9 mouse cellular contexts compared by ENCODE assay signal in genomic region chr5:123618558-123618957, GRCm38 (mm10). TPM values are rescaled to one million over a fixed set of nuclear protein-coding genes. Genes with fewer than 3 reads are reported as not detected.
A peak's percentile ranks its signal among the peaks of the same experiment; 100 is the strongest.
DNase-seq lines count a peak whose midpoint lies in the region; ATAC-seq and TF ChIP-seq lines count a peak whose summit lies in the region.
"Had no signal": no experiment of that assay in that cellular context is flagged by ENCODE, and none has a peak within 500 bp of the region (broad histone marks: within the 10 kb centered on the region; RNA-seq: fewer than 3 reads in every experiment).

No protein-coding gene starts in this region.

- no peak for ATAC-seq in heart, postnatal 0 days (ENCODE audit: insufficient read depth, low read depth)
- ATAC-seq in heart, embryonic 11.5 days (replicated peaks; ENCODE audit: insufficient number of reproducible peaks, low FRiP score, low TSS enrichment) = no peak
- no peak for ATAC-seq in midbrain, postnatal 0 days (ENCODE audit: low FRiP score)
- ATAC-seq in midbrain, embryonic 15.5 days (replicated peaks) = no peak

- H3K4me2 ChIP-seq in heart, postnatal 0 days (ENCODE audit: low read depth, low read length) = no peak overlapping the region
- no peak overlapping the region for H3K4me2 ChIP-seq in heart, embryonic 11.5 days
- H3K4me2 ChIP-seq in midbrain, postnatal 0 days (ENCODE audit: low read depth, low read length, poor library complexity, severe bottlenecking) = no peak overlapping the region
- no peak overlapping the region for H3K4me2 ChIP-seq in midbrain, embryonic 15.5 days
- H3K4me2 ChIP-seq: midbrain, embryonic 12.5 days had no signal

- H3K4me3 ChIP-seq in heart, postnatal 0 days (ENCODE audit: low read depth, low read length) = no peak overlapping the region
- H3K4me3 ChIP-seq in heart, embryonic 11.5 days (ENCODE audit: low read depth, low read length) = no peak overlapping the region
- H3K4me3 ChIP-seq in midbrain, postnatal 0 days (ENCODE audit: low read depth, low read length) = no peak overlapping the region
- no peak overlapping the region for H3K4me3 ChIP-seq in midbrain, embryonic 15.5 days
- H3K4me3 ChIP-seq: midbrain, embryonic 12.5 days had no signal

- TF ChIP-seq EP300 in heart, postnatal 0 days (IDR thresholded peaks at IDR 0.05; ENCODE audit: low read depth) = no peak

- no peaks in the 10 kb centered on the region for H3K4me1 ChIP-seq in heart, postnatal 0 days (ENCODE audit: control insufficient read depth, insufficient read depth)
- no peaks in the 10 kb centered on the region for H3K4me1 ChIP-seq in heart, embryonic 11.5 days (ENCODE audit: control insufficient read depth, insufficient read depth, low read length)
- H3K4me1 ChIP-seq in midbrain, postnatal 0 days (ENCODE audit: insufficient read depth, low read length) = no peaks in the 10 kb centered on the region
- H3K4me1 ChIP-seq in midbrain, embryonic 15.5 days = no peaks in the 10 kb centered on the region
- H3K4me1 ChIP-seq: midbrain, embryonic 12.5 days had no signal

- no peak overlapping the region for H3K9ac ChIP-seq in heart, postnatal 0 days (replicated peaks; ENCODE audit: low read depth, low read length)
- H3K9ac ChIP-seq in heart, embryonic 11.5 days (ENCODE audit: low read depth, low read length) = no peak overlapping the region
- no peak overlapping the region for H3K9ac ChIP-seq in midbrain, postnatal 0 days (replicated peaks; ENCODE audit: low read length, poor library complexity, severe bottlenecking)
- no peak overlapping the region for H3K9ac ChIP-seq in midbrain, embryonic 15.5 days
- H3K9ac ChIP-seq: midbrain, embryonic 12.5 days had no signal

- H3K9me3 ChIP-seq in heart, postnatal 0 days (replicated peaks; ENCODE audit: control insufficient read depth, low read length) = no peaks in the 10 kb centered on the region
- H3K9me3 ChIP-seq in heart, embryonic 11.5 days (replicated peaks; ENCODE audit: control insufficient read depth, low read length) = no peaks in the 10 kb centered on the region
- no peaks in the 10 kb centered on the region for H3K9me3 ChIP-seq in midbrain, postnatal 0 days (ENCODE audit: low read length)
- no peaks in the 10 kb centered on the region for H3K9me3 ChIP-seq in midbrain, embryonic 15.5 days
- H3K9me3 ChIP-seq: midbrain, embryonic 12.5 days had no signal

- 69% methylated on average over 2 of the region's 2 CpGs for WGBS in heart, postnatal 0 days
- 70% methylated on average over 2 of the region's 2 CpGs for WGBS in heart, embryonic 11.5 days (ENCODE audit: insufficient replicate concordance)
- 80% methylated on average over 2 of the region's 2 CpGs for WGBS in midbrain, postnatal 0 days
- 69% methylated on average over 2 of the region's 2 CpGs for whole genome bisulfite sequencing in midbrain, embryonic 15.5 days

- DNase-seq in heart, postnatal 0 days (ENCODE audit: low spot score) = no peak
- DNase-seq in midbrain, postnatal 0 days (ENCODE audit: low spot score) = peak; percentile 8
- peak; percentile 49 for DNase-seq in c-Kit-positive CD71-positive TER-119-positive erythroid progenitor cells, embryonic 14.5 days (ENCODE audit: low spot score)
- DNase-seq in splenic B cell, adult 2 months (ENCODE audit: low read depth, low spot score) = peak; percentile 64
- DNase-seq in urinary bladder, adult 18-20 months (ENCODE audit: low spot score in 2 of 2) = no peak
- no peak for DNase-seq in ovary, postnatal 10 days (ENCODE audit: low spot score)

- TF ChIP-seq CTCF in heart, postnatal 0 days (IDR thresholded peaks at IDR 0.05; ENCODE audit: low read depth) = peak; percentile 33
- TF ChIP-seq CTCF in midbrain, postnatal 0 days (IDR thresholded peaks at IDR 0.05) = peak; percentile 60

- peaks cover 81% of the 10 kb centered on the region for H3K36me3 ChIP-seq in heart, postnatal 0 days (replicated peaks; ENCODE audit: control insufficient read depth, insufficient read depth, low read length)
- peaks cover 31% of the 10 kb centered on the region for H3K36me3 ChIP-seq in heart, embryonic 11.5 days (ENCODE audit: control insufficient read depth, insufficient read depth, low read length)
- peaks cover 58% of the 10 kb centered on the region for H3K36me3 ChIP-seq in midbrain, postnatal 0 days (ENCODE audit: insufficient read depth, low read length)
- H3K36me3 ChIP-seq in midbrain, embryonic 15.5 days (replicated peaks) = peaks cover 70% of the 10 kb centered on the region
- H3K36me3 ChIP-seq in splenic B cell, adult 2 months (ENCODE audit: control insufficient read depth, insufficient read depth, low read length, poor library complexity, severe bottlenecking) = peaks cover 4% of the 10 kb centered on the region; the same call in 1 of the 2 replicates

- H3K27ac ChIP-seq in heart, postnatal 0 days (ENCODE audit: low read depth) = no peak overlapping the region
- no peak overlapping the region for H3K27ac ChIP-seq in heart, embryonic 11.5 days (ENCODE audit: low read depth, low read length)
- no peak overlapping the region for H3K27ac ChIP-seq in midbrain, postnatal 0 days (ENCODE audit: low read depth, low read length)
- no peak overlapping the region for H3K27ac ChIP-seq in midbrain, embryonic 15.5 days
- H3K27ac ChIP-seq: midbrain, embryonic 12.5 days had no signal

- no peaks in the 10 kb centered on the region for H3K27me3 ChIP-seq in heart, postnatal 0 days (ENCODE audit: control insufficient read depth, insufficient read depth, low read length)
- no peaks in the 10 kb centered on the region for H3K27me3 ChIP-seq in heart, embryonic 11.5 days (ENCODE audit: control insufficient read depth, insufficient read depth, low read length)
- H3K27me3 ChIP-seq in midbrain, postnatal 0 days (ENCODE audit: insufficient read depth, low read length) = no peaks in the 10 kb centered on the region
- H3K27me3 ChIP-seq in midbrain, embryonic 15.5 days (replicated peaks) = no peaks in the 10 kb centered on the region
- H3K27me3 ChIP-seq in splenic B cell, adult 2 months (ENCODE audit: control insufficient read depth, insufficient read depth, low read length, poor library complexity, severe bottlenecking) = no peaks in the 10 kb centered on the region
- H3K27me3 ChIP-seq: midbrain, embryonic 12.5 days had no signal

RNA-seq across cellular contexts. Expression of gene Vps33a, which starts 45.7 kb away (rescaled TPM):
- 15.9 and 42.7 TPM in 2 replicates for total RNA-seq in heart, postnatal 0 days (2014; rRNA removed; ENCODE audit: low replicate concordance)
- polyA plus RNA-seq in heart, postnatal 0 days (2015; fragmentation: Nextera tagmentation; extraction: Ambion mirVana) = 16.7 and 17.5 TPM in 2 replicates
- 22.0 and 22.4 TPM in 2 replicates for polyA plus RNA-seq in heart, embryonic 11.5 days (2014; fragmentation: Nextera tagmentation; extraction: Ambion mirVana)
- total RNA-seq in midbrain, postnatal 0 days (2014; rRNA removed) = 56.2 and 58.1 TPM in 2 replicates
- 39.4 and 42.0 TPM in 2 replicates for polyA plus RNA-seq in midbrain, postnatal 0 days (2015; fragmentation: Nextera tagmentation; extraction: Ambion mirVana)
- polyA plus RNA-seq in midbrain, embryonic 15.5 days (2015; fragmentation: Nextera tagmentation; extraction: Ambion mirVana) = 46.4 and 47.2 TPM in 2 replicates

Comparison
In these comparisons a context has a peak if more than half of its experiments do, and no peak if none do; other contexts are left out.
1. DNase-seq: peak in midbrain, postnatal 0 days (single experiment), c-Kit-positive CD71-positive TER-119-positive erythroid progenitor cells, embryonic 14.5 days (single experiment) and splenic B cell, adult 2 months (single experiment); none in heart, postnatal 0 days (single experiment), urinary bladder, adult 18-20 months (0 of 2) and ovary, postnatal 10 days (single experiment).